Mouse (Mus musculus): ENCODE results near the gene Mtfr1l. TPM values are rescaled to one million over a fixed set of nuclear protein-coding genes. Genes with fewer than 3 reads are reported as not detected.

The Mtfr1l gene
- total and polyA plus RNA-seq, 3 experiments, result 54.5 to 119 (median 55.6) TPM

- no peak for ATAC-seq (ENCODE audit: extremely low read depth, insufficient number of reproducible peaks, low FRiP score, poor library complexity, severe bottlenecking)
- no peak for DNase-seq (ENCODE audit: low spot score)
- no peaks in the 10 kb centered on the region for H3K9me3 ChIP-seq (replicated peaks)
These were observed 24.0 kb upstream of the Mtfr1l start for GRCm38 (mm10) chr4:134559154-134559553.

GRCm38 (mm10) chr4:134558570-134559113, 23.5 kb upstream of the Mtfr1l start:
- H3K27me3 ChIP-seq (ENCODE audit: insufficient read depth, low read length), result peaks cover 33% of the 10 kb centered on the region
- DNase-seq (ENCODE audit: low spot score) (no peak), ATAC-seq (ENCODE audit: extremely low read depth, insufficient number of reproducible peaks, low FRiP score, poor library complexity, severe bottlenecking) (no peak)
- no peak for TF ChIP-seq TAL1 (conservative IDR thresholded peaks at IDR 0.05; ENCODE audit: low read depth, low read length)
- TF ChIP-seq POLR2AphosphoS5 (IDR thresholded peaks at IDR 0.05; ENCODE audit: insufficient replicate concordance, low read depth, low read length), result no peak
- TF ChIP-seq GATA2 (IDR thresholded peaks at IDR 0.05; ENCODE audit: borderline replicate concordance, low read depth, low read length), result no peak
- no peak for TF ChIP-seq GATA1 (IDR thresholded peaks at IDR 0.05; ENCODE audit: borderline replicate concordance, low read length)
- TF ChIP-seq CTCF (IDR thresholded peaks at IDR 0.05; ENCODE audit: low read depth, low read length), result no peak
- H3K9me3 ChIP-seq (replicated peaks), result no peaks in the 10 kb centered on the region
- H3K36me3 ChIP-seq (replicated peaks), result no peaks in the 10 kb centered on the region
- no peaks in the 10 kb centered on the region for H3K4me1 ChIP-seq (ENCODE audit: insufficient read depth, low read depth, low read length)
- H3K4me3 ChIP-seq (ENCODE audit: low read depth, low read length), result no peak overlapping the region

More at GRCm38 (mm10) chr4:134559154-134559553, 24.0 kb upstream of the Mtfr1l start:
- Histone ChIP-seq H3K36me3 (replicated peaks) (no peaks in the 10 kb centered on the region), H3K27me3 (ENCODE audit: insufficient read depth, low read length) (peaks cover 38% of the 10 kb centered on the region), H3K4me3 (ENCODE audit: low read depth, low read length) (no peak overlapping the region), H3K4me1 (ENCODE audit: insufficient read depth, low read depth, low read length) (no peaks in the 10 kb centered on the region)
- no peak for TF ChIP-seq GATA2 (IDR thresholded peaks at IDR 0.05; ENCODE audit: borderline replicate concordance, low read depth, low read length)
- no peak for TF ChIP-seq TAL1 (conservative IDR thresholded peaks at IDR 0.05; ENCODE audit: low read depth, low read length)
- TF ChIP-seq CTCF (IDR thresholded peaks at IDR 0.05; ENCODE audit: low read depth, low read length), result no peak
- no peak for TF ChIP-seq GATA1 (IDR thresholded peaks at IDR 0.05; ENCODE audit: borderline replicate concordance, low read length)
- TF ChIP-seq POLR2AphosphoS5 (IDR thresholded peaks at IDR 0.05; ENCODE audit: insufficient replicate concordance, low read depth, low read length), result no peak

- Histone ChIP-seq H3K27me3 (ENCODE audit: insufficient read depth, low read length) (peaks cover 29% of the 10 kb centered on the region), H3K4me3 (ENCODE audit: low read depth, low read length) (no peak overlapping the region), H3K4me1 (ENCODE audit: insufficient read depth, low read depth, low read length) (no peaks in the 10 kb centered on the region), H3K9me3 (replicated peaks) (no peaks in the 10 kb centered on the region), H3K36me3 (replicated peaks) (no peaks in the 10 kb centered on the region)
- DNase-seq (ENCODE audit: low spot score) (no peak), ATAC-seq (ENCODE audit: extremely low read depth, insufficient number of reproducible peaks, low FRiP score, poor library complexity, severe bottlenecking) (no peak)
- TF ChIP-seq GATA2 (IDR thresholded peaks at IDR 0.05; ENCODE audit: borderline replicate concordance, low read depth, low read length) (no peak), GATA1 (IDR thresholded peaks at IDR 0.05; ENCODE audit: borderline replicate concordance, low read length) (no peak), TAL1 (conservative IDR thresholded peaks at IDR 0.05; ENCODE audit: low read depth, low read length) (no peak), POLR2AphosphoS5 (IDR thresholded peaks at IDR 0.05; ENCODE audit: insufficient replicate concordance, low read depth, low read length) (no peak), CTCF (IDR thresholded peaks at IDR 0.05; ENCODE audit: low read depth, low read length) (no peak)
These were observed 22.6 kb upstream of the Mtfr1l start for GRCm38 (mm10) chr4:134557626-134558249.

- no peaks in the 10 kb centered on the region for H3K4me1 ChIP-seq (ENCODE audit: insufficient read depth, low read depth, low read length)
- no peak overlapping the region for H3K4me3 ChIP-seq (ENCODE audit: low read depth, low read length)
- TF ChIP-seq GATA1 (IDR thresholded peaks at IDR 0.05; ENCODE audit: borderline replicate concordance, low read length) (no peak), POLR2AphosphoS5 (IDR thresholded peaks at IDR 0.05; ENCODE audit: insufficient replicate concordance, low read depth, low read length) (no peak), GATA2 (IDR thresholded peaks at IDR 0.05; ENCODE audit: borderline replicate concordance, low read depth, low read length) (no peak), CTCF (IDR thresholded peaks at IDR 0.05; ENCODE audit: low read depth, low read length) (no peak), TAL1 (conservative IDR thresholded peaks at IDR 0.05; ENCODE audit: low read depth, low read length) (no peak)
- H3K36me3 ChIP-seq (replicated peaks), result no peaks in the 10 kb centered on the region
- no peak for DNase-seq (ENCODE audit: low spot score)
- ATAC-seq (ENCODE audit: extremely low read depth, insufficient number of reproducible peaks, low FRiP score, poor library complexity, severe bottlenecking), result no peak
- H3K9me3 ChIP-seq (replicated peaks), result peaks cover under 1% of the 10 kb centered on the region; the same call in 1 of the 2 replicates
- H3K27me3 ChIP-seq (ENCODE audit: insufficient read depth, low read length), result peaks cover 32% of the 10 kb centered on the region
These were observed 20.9 kb upstream of the Mtfr1l start for GRCm38 (mm10) chr4:134555956-134556580.

- TF ChIP-seq GATA2 (IDR thresholded peaks at IDR 0.05; ENCODE audit: borderline replicate concordance, low read depth, low read length) (no peak), POLR2AphosphoS5 (IDR thresholded peaks at IDR 0.05; ENCODE audit: insufficient replicate concordance, low read depth, low read length) (no peak), CTCF (IDR thresholded peaks at IDR 0.05; ENCODE audit: low read depth, low read length) (no peak), TAL1 (conservative IDR thresholded peaks at IDR 0.05; ENCODE audit: low read depth, low read length) (no peak), GATA1 (IDR thresholded peaks at IDR 0.05; ENCODE audit: borderline replicate concordance, low read length) (no peak)
- H3K4me1 ChIP-seq (ENCODE audit: insufficient read depth, low read depth, low read length), result no peaks in the 10 kb centered on the region
- no peaks in the 10 kb centered on the region for H3K36me3 ChIP-seq (replicated peaks)
- peaks cover 15% of the 10 kb centered on the region for H3K9me3 ChIP-seq (replicated peaks)
- ATAC-seq (ENCODE audit: extremely low read depth, insufficient number of reproducible peaks, low FRiP score, poor library complexity, severe bottlenecking), result no peak
- peaks cover 24% of the 10 kb centered on the region for H3K27me3 ChIP-seq (ENCODE audit: insufficient read depth, low read length)
- DNase-seq (ENCODE audit: low spot score), result no peak
- H3K4me3 ChIP-seq (ENCODE audit: low read depth, low read length), result no peak overlapping the region
These were observed 18.4 kb upstream of the Mtfr1l start for GRCm38 (mm10) chr4:134553631-134554030.
